Mouse (Mus musculus) limb, embryonic 15.5 days (tissue): Measurements from ENCODE around the gene Fam174b. TPM values are rescaled to one million over a fixed set of nuclear protein-coding genes. Genes with fewer than 3 reads are reported as not detected.
A peak's percentile ranks its signal among the peaks of the same experiment; 100 is the strongest.

ENCODE experiments used
- ATAC-seq: fragments of 200-750 bp; cut with Nextera tagmentation; 2 replicates; pipeline ENCODE4 v1.8.0; 2017; ENCODE audit warnings: low read depth, moderate TSS enrichment; ENCODE audit not compliant: insufficient number of reproducible peaks, low FRiP score, low TSS enrichment
- H3K27ac ChIP-seq: fragments of 300-500 bp; sonication (generic); 2 replicates; pipeline ENCODE4 v1.5.1; 2015; ENCODE audit warnings: moderate library complexity, mild to moderate bottlenecking, inconsistent platforms
- H3K27me3 ChIP-seq: fragments of 300-500 bp; sonication (generic); 2 replicates; pipeline ENCODE4 v1.6.1; 2015; ENCODE audit warnings: inconsistent platforms
- H3K36me3 ChIP-seq: fragments of 300-500 bp; sonication (generic); 2 replicates; pipeline ENCODE4 v1.6.1; 2015; ENCODE audit warnings: inconsistent platforms
- H3K4me1 ChIP-seq: fragments of 300-500 bp; sonication (generic); 2 replicates; pipeline ENCODE4 v1.6.1; 2015; ENCODE audit warnings: inconsistent platforms
- H3K4me2 ChIP-seq: fragments of 300-500 bp; sonication (generic); 2 replicates; pipeline ENCODE4 v1.6.1; 2015; ENCODE audit warnings: mild to moderate bottlenecking, inconsistent platforms
- H3K4me3 ChIP-seq: fragments of 300-500 bp; sonication (generic); 2 replicates; pipeline ENCODE4 v1.5.1; 2015; ENCODE audit warnings: mild to moderate bottlenecking, inconsistent platforms
- H3K9ac ChIP-seq: fragments of 300-500 bp; sonication (generic); 2 replicates; pipeline ENCODE4 v1.6.1; 2015; ENCODE audit warnings: inconsistent platforms
- H3K9me3 ChIP-seq: fragments of 300-500 bp; sonication (generic); 2 replicates; pipeline ENCODE4 v1.6.1; 2016; ENCODE audit warnings: inconsistent platforms
- WGBS: fragments of 180-500 bp; shearing (Covaris S2); methylation state at CpG from one replicate; pipeline ENCODE4 v1.1.7; 2015; 5-methylcytosine and 5-hydroxymethylcytosine counted together
- polyA plus RNA-seq: library from polyadenylated mRNA; unstranded; fragments of >200 nt; fragmentation: Nextera tagmentation; extraction: Ambion mirVana; gene quantifications from 2 replicates; pipeline ENCODE4 v1.2.1, GENCODE M21; 2015

Fam174b gene
- polyA plus RNA-seq, 1 experiment from 2014 or later = 40.9 TPM

DNA sequence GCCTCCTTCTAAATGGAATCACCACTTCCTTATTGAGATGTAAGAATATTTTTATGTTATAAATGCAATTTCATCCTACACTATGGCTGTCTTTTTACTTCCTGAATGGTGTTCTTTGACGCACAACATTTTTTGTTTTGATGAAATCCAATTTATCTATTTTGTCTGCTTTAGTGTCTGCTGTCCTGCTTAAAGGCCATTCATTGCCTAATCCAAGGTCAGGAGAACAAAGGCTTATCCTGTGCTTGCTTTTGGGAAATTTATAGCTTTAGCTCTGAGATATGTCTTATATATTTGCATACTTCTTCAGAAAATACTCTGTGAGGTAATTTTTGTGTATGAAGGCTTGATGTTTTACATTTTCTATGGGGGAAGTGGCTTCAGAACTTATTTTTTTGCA lies 13.5 kb downstream of the Fam174b start:
- peaks cover 11% of the 10 kb centered on the region for H3K4me1 ChIP-seq
- no peaks in the 10 kb centered on the region for H3K27me3 ChIP-seq
- H3K4me3 ChIP-seq = no peak overlapping the region
- no peaks in the 10 kb centered on the region for H3K9me3 ChIP-seq
- 91% methylated on average over 1 of the region's 1 CpGs for WGBS
- no peak overlapping the region for H3K4me2 ChIP-seq
- no peaks in the 10 kb centered on the region for H3K36me3 ChIP-seq
- no peak overlapping the region for H3K9ac ChIP-seq
- no peak for ATAC-seq
- H3K27ac ChIP-seq = no peak overlapping the region

GRCm38 (mm10) chr7:73755377-73756110 lies 15.4 kb downstream of the Fam174b start:
- Histone ChIP-seq H3K4me1 (peaks cover 9% of the 10 kb centered on the region), H3K27ac (no peak overlapping the region), H3K4me2 (no peak overlapping the region), H3K4me3 (no peak overlapping the region), H3K27me3 (no peaks in the 10 kb centered on the region), H3K9ac (no peak overlapping the region), H3K36me3 (no peaks in the 10 kb centered on the region), H3K9me3 (no peaks in the 10 kb centered on the region)
- whole genome bisulfite sequencing = 38% methylated on average over 1 of the region's 1 CpGs
- ATAC-seq = peak; percentile 40; the same call in 1 of the 2 replicates

- H3K27ac ChIP-seq = no peak overlapping the region
- no peak overlapping the region for H3K4me3 ChIP-seq
- H3K9me3 ChIP-seq = no peaks in the 10 kb centered on the region
- no peaks in the 10 kb centered on the region for H3K36me3 ChIP-seq
- no peak overlapping the region for H3K9ac ChIP-seq
- 84% methylated on average over 8 of the region's 8 CpGs for WGBS
- no peak overlapping the region for H3K4me2 ChIP-seq
- no peaks in the 10 kb centered on the region for H3K4me1 ChIP-seq
- no peaks in the 10 kb centered on the region for H3K27me3 ChIP-seq
- ATAC-seq = no peak
Measured at GRCm38 (mm10) chr7:73761691-73762189, 21.6 kb downstream of the Fam174b start.

DNA sequence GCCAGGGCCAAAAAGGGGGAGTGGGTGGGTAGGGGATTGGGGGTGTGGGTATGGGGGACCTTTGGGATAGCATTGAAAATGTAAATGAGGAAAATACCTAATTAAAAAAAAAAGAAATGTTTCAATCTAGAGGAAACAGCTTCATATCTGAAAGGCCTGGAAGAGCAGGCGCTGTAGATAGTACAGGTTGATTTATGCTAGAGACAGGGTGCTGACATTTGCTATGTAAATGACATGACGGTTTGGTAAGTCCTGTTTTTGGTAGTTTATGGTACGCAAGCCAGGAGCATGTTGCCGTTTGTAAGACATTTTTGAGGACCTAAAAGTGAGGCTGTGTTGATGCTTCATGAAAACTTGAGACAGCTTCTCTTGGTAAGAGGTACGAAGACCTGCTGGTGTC lies 24.6 kb downstream of the Fam174b start:
- H3K9me3 ChIP-seq = no peaks in the 10 kb centered on the region
- H3K4me2 ChIP-seq = no peak overlapping the region
- 83% methylated on average over 5 of the region's 5 CpGs for WGBS
- no peaks in the 10 kb centered on the region for H3K4me1 ChIP-seq
- no peak overlapping the region for H3K27ac ChIP-seq
- no peak overlapping the region for H3K4me3 ChIP-seq
- no peak for ATAC-seq
- no peak overlapping the region for H3K9ac ChIP-seq
- 0 out of 2 replicates have a peak, but pooled peaks cover 3% of the 10 kb centered on the region for H3K36me3 ChIP-seq
- H3K27me3 ChIP-seq = no peaks in the 10 kb centered on the region

- no peaks in the 10 kb centered on the region for H3K4me1 ChIP-seq
- no peaks in the 10 kb centered on the region for H3K9me3 ChIP-seq
- no peaks in the 10 kb centered on the region for H3K27me3 ChIP-seq
- WGBS = 70% methylated on average over 7 of the region's 7 CpGs
- H3K4me3 ChIP-seq = no peak overlapping the region
- ATAC-seq = no peak
- H3K9ac ChIP-seq = no peak overlapping the region
- 0 out of 2 replicates have a peak, but pooled peaks cover 3% of the 10 kb centered on the region for H3K36me3 ChIP-seq
- no peak overlapping the region for H3K4me2 ChIP-seq
- H3K27ac ChIP-seq = no peak overlapping the region
Measured at GRCm38 (mm10) chr7:73765186-73765903, 25.2 kb downstream of the Fam174b start.

GRCm38 (mm10) chr7:73769224-73769623 lies 29.1 kb downstream of the Fam174b start:
- WGBS = 78% methylated on average over 4 of the region's 4 CpGs
- Histone ChIP-seq H3K9ac (no peak overlapping the region), H3K4me2 (no peak overlapping the region), H3K27me3 (no peaks in the 10 kb centered on the region), H3K36me3 (0 out of 2 replicates have a peak, but pooled peaks cover 3% of the 10 kb centered on the region), H3K4me3 (no peak overlapping the region), H3K9me3 (no peaks in the 10 kb centered on the region), H3K27ac (no peak overlapping the region), H3K4me1 (peaks cover 10% of the 10 kb centered on the region)
- ATAC-seq = no peak

DNA sequence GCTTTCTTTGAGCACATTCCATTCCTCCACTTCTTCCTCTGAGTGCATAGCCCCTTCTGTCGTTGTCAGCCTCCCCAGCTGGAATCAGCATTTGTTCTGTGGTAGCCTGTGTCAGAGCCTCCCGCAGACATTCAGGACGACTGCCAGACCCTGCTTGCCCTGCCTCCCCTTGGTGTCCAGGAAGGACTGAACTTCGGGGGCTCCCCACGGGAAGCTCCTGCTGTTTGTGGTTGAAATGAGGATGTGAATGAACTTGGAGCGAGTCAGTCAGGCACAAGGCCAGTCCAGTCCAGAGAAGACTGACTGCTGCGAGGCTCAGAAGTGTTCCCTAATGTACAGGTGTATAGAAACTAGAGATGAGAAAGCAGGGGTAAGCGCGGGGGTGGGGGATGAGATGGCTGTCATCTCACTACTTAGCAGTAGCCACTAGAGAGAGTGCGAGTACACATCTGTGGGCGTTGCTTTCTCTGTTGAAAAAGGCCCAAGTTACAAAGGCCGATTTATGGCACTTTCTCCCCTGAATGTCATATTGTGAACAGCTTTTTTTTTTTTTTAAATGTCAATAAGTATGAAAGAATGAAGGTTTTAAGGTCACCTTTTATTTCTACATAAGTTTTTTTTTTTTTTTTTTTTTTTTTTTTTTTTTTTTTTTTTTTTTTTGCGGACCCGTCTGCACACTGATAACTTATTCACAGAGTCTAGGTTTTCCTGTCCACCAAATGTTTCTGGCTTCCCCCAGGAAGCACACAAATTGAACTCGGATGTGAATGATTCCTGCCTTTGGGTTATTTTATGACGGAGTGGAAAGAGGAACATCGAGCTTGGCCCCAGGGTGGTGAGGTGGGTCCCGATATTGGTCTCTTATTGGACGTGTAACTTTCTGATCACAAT lies 31.5 kb downstream of the Fam174b start:
- Histone ChIP-seq H3K36me3 (0 out of 2 replicates have a peak, but pooled peaks cover 3% of the 10 kb centered on the region), H3K27ac (no peak overlapping the region), H3K9ac (no peak overlapping the region), H3K4me3 (no peak overlapping the region), H3K4me1 (peaks cover 10% of the 10 kb centered on the region), H3K27me3 (no peaks in the 10 kb centered on the region), H3K9me3 (no peaks in the 10 kb centered on the region), H3K4me2 (no peak overlapping the region)
- no peak; the same call in 1 of the 2 replicates for ATAC-seq
- WGBS = 39% methylated on average over 19 of the region's 19 CpGs

DNA sequence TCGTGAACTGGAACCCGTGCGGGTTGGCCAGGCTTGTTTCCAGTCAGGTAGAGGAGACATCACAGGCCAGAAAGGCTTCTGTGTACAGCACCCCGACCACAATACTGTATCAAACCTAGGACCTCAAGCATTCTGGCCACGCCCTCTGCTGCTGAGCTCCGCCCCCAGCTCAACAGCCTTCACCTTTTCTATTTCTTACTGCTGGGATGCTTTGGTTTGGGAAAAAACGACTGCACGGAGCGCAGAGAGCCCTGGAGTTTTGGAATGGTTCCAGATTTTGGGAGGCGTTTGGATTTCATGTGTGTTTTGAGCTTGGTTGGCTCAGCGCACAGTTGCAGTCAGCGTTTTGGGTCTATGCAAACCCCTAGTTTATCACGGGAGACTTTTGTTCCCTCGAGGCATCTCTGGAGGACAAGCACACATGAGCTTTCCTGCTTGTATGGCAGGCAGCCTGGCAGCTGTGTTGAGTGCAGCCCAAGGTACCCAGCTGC lies 32.2 kb downstream of the Fam174b start:
- peak; percentile 21; the same call in 1 of the 2 replicates for ATAC-seq
- Histone ChIP-seq H3K4me1 (peaks cover 10% of the 10 kb centered on the region), H3K9ac (no peak overlapping the region), H3K27me3 (no peaks in the 10 kb centered on the region), H3K4me3 (no peak overlapping the region), H3K36me3 (0 out of 2 replicates have a peak, but pooled peaks cover 3% of the 10 kb centered on the region), H3K9me3 (no peaks in the 10 kb centered on the region), H3K27ac (peak overlapping the region; percentile 30; the same call in 1 of the 2 replicates), H3K4me2 (no peak overlapping the region)
- 47% methylated on average over 14 of the region's 14 CpGs for WGBS

DNA sequence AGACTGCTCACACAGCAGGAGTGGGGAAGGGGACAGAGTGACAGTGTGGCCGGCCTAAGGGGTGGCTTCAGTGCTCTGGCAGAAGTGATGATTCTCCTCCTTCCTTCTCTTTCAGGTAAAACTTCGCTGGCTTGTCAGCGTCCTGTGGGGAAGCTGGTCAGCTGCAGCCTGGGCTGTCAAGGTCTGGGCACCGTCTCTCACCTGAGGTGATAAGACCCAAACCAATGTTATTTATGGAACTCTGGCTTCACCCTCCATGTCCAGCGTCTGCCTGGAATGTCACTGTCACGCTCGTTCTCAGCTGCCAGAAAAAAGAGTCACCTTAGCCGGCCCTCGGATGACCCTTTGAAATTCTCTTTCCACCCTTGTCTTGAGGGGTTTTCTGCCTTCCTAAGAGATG lies 34.7 kb downstream of the Fam174b start:
- no peak overlapping the region for H3K4me3 ChIP-seq
- WGBS = 73% methylated on average over 9 of the region's 9 CpGs
- no peak overlapping the region for H3K9ac ChIP-seq
- H3K27ac ChIP-seq = no peak overlapping the region
- no peaks in the 10 kb centered on the region for H3K27me3 ChIP-seq
- no peaks in the 10 kb centered on the region for H3K9me3 ChIP-seq
- ATAC-seq = no peak
- H3K4me1 ChIP-seq = peaks cover 10% of the 10 kb centered on the region
- no peak overlapping the region for H3K4me2 ChIP-seq
- no peaks in the 10 kb centered on the region for H3K36me3 ChIP-seq

DNA sequence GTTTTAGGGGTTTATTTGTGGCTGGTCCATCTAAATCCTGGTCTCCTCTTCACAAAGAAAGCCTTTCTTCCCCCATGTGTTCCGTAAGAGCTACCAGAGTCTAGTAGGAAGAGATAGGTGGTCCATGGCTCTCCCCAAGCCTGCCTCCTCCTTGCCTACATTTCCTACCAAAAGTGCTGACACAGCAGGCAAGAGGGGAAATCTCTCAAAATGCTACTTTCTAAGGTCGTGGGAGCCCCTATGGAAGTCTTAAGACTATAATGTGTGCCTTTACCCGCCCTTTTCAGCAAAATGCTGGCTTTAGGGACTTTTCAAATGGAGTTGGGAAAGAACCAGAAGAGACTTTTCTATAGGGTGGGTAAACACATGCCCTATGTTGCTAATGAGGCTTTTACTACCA lies 37.7 kb downstream of the Fam174b start:
- Histone ChIP-seq H3K4me1 (peaks cover 2% of the 10 kb centered on the region), H3K4me3 (no peak overlapping the region)
- ATAC-seq = no peak

GRCm38 (mm10) chr7:73784736-73785428 lies 44.8 kb downstream of the Fam174b start:
- Histone ChIP-seq H3K4me2 (no peak overlapping the region), H3K9ac (no peak overlapping the region), H3K4me3 (no peak overlapping the region), H3K27ac (no peak overlapping the region), H3K4me1 (no peaks in the 10 kb centered on the region), H3K36me3 (no peaks in the 10 kb centered on the region), H3K27me3 (no peaks in the 10 kb centered on the region), H3K9me3 (no peaks in the 10 kb centered on the region)
- no peak for ATAC-seq
- 77% methylated on average over 4 of the region's 4 CpGs for WGBS

More for the DNA sequence above, 37.7 kb downstream of the Fam174b start:
- 70% methylated on average over 3 of the region's 3 CpGs for WGBS
- Histone ChIP-seq H3K27ac (no peak overlapping the region), H3K9me3 (no peaks in the 10 kb centered on the region), H3K9ac (no peak overlapping the region), H3K36me3 (no peaks in the 10 kb centered on the region), H3K4me2 (no peak overlapping the region), H3K27me3 (no peaks in the 10 kb centered on the region)
